Mouse (Mus musculus) heart, postnatal 0 days (tissue): ENCODE results near the gene Kcnab3.

ENCODE experiments used
- CTCF ChIP-seq: IDR thresholded peaks from 2 replicates; pipeline ENCODE4 v1.5.1; 2016; ENCODE audit warnings: antibody characterized with exemption, control low read depth, low read depth
- EP300 ChIP-seq: IDR thresholded peaks from 2 replicates; pipeline ENCODE4 v1.6.1; 2016; ENCODE audit warnings: antibody characterized with exemption, low read depth

- no peak for TF ChIP-seq EP300
- TF ChIP-seq CTCF = no peak
Observed at GRCm38 (mm10) chr11:69371601-69372000, 45.5 kb downstream of the Kcnab3 start.
